Mouse (Mus musculus) embryo, embryonic 11 days (tissue): ENCODE measurements at regions not wholly inside any gene's neighbourhood (a gene's known extent, or its start where the extent isn't known, plus 50 kb on each side); places are given as distances from the start of the nearest gene placed in this dataset.

Source experiments
- DNase-seq: peaks from one replicate; pipeline ENCODE4 v3.0.0-alpha.2; 2015

DNA sequence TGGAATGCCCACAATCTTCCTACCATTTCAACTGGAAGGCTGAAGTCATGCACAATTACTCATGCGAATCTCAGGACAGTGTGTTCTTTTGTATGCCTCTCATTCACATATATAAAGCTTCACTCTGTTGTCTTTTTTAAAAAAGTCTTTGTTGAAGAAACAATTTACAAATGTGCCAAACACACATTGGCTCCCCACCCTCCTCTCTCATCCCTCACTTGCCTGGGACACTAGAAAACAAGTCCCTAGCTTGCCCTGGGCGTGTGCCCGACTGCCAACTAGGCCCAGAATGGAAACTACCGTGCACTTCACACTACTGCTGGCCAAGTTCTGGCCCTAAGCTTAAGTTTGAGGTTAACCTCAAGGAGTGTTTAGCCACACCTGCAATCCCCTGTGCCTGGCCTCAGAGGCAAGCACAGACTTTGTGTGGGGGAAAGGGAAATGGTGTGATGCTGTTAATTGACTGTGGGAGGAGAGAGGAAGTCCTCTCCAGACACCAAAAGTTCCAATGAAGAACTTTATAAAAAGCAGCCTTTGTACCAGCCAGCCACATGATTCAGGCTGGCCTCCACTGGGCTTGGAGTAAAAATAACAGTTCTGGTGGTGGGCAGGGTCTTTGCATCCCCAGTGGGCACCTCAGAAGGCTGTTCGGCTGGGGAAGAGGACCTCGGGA is 70.2 kb upstream of the Picalm start:
- no peak for DNase-seq

- peak; percentile 14 for DNase-seq
Observed at GRCm38 (mm10) chr7:90060343-90061175, 69.5 kb upstream of the Picalm start.

GRCm38 (mm10) chr7:90061701-90062100 is 68.3 kb upstream of the Picalm start:
- DNase-seq: no peak

GRCm38 (mm10) chr7:90062874-90063273 is 67.1 kb upstream of the Picalm start:
- DNase-seq: no peak

DNA sequence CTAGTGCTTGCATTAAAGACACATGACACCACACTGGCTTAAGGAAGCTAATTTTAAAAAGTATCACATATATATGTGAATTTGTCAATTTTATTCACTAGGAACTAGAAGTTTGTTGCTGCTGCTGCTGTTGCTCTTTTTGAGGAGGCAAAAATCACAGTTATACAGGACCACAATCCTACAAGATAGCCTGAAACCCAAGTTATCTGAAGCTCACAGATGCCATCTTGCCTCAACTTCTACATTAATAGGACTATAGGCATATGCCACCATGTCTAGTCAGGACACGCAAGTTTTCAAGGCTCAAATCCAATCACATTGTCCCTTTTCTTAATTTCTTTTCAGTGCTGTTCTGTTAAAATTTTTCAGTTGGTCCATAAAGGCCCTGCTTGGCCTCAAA is 65.8 kb upstream of the Picalm start:
- DNase-seq: no peak

DNA sequence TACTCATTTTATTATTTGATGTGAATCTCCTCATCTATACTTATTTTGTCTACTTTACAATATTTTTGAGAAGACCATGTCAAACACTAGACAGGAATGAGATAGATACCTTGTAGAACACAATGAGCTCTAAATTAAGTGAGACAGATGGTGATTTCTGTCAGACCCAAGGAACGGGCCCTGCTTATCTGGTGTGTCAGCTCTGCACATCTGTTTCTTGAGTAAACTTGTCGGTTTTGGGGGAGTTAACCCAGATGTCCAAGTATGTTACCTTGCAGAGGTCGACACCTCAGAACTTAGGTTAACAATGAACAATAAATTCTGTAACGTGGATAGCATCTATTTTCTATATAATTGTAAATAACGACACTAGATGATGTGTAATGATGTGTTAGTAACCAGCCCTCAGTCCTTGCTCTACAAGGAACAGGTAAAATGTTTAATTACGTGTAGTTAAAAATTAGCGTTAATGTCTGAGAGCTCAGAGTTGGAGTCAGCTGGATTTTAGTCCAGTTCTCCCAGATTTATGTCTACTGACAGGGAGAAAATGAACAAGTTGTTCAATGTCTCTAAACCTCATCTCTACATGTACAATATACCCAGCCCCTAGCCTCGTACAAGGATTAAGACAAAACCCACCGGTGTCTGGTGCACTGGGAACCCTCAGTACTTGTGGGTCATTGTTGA is 64.6 kb upstream of the Picalm start:
- no peak for DNase-seq

DNA sequence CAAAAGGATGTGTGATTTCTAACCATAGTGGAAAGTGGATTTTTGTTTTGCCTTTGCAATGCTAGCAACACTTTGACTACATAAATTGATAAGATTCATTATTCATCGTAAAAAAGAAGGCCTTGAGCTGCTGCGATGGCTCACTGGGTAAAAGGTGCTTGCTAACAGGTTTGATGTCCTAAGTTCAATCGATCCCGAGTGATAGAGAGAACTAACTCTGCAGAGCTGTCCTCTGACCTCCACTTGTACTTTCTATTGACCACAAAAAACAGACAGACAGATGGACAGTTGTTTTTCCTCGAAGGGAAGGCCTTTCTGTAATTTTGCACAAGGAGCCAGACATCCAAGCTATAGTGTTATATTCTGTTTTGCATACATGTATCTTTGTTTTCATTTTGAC is 63.7 kb upstream of the Picalm start:
- no peak for DNase-seq

DNA sequence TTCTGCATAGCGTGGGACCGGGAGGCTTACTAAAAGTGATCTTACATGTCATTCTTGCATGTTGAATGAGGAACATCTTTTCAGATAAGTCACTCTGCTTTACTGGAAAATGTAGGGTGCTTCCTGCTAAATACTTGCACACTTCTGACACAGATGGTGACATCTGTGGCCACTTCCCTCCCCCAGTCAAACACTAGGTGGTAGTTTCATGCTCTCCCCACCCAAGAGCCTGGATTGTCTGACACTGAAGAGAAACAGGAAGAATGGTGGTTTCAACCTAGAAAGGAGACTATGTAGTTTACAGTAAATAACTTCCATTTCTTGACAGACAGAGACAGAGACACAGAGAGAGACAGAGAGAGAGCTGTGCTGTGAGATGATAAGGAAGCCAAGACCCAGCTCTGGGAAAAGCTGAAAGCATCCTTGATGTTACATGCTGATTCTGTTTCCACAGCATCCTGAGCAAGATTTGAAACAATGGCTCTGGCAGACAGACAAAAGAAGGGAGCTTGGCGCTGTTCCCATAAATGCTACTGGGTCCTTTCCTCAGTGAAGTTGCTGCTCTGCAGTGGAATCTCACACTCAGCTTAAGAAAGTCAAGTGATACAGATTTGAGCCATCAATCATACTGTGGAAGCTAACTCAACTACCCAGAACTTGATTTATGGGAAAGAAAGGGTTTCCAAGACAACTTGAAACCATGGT is 61.9 kb upstream of the Picalm start:
- no peak for DNase-seq

DNA sequence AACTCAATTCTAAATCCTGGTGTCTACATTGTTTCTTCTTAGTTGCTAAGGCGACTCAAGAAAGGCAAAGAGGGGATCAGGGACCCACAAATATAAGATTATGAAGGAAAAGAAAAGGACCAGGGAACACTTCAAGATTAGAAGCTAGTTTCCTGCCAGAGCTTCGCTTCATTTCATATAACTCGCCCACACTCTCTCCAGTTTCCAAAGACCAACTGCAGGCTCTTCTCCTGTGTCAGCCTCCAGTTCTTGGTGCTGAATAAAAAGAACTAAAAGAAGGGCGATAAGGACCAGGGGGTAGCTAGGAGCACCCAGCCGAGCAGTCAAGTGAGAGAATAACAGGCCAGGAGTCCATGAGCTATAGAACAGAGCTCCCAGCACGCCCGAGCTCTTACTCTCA is 59.7 kb upstream of the Picalm start:
- no peak for DNase-seq

- DNase-seq: no peak
Observed at GRCm38 (mm10) chr7:90073865-90074264, 56.1 kb upstream of the Picalm start.

GRCm38 (mm10) chr7:90074592-90074991 is 55.4 kb upstream of the Picalm start:
- DNase-seq: no peak

GRCm38 (mm10) chr7:90077565-90077964 is 52.4 kb upstream of the Picalm start:
- no peak for DNase-seq

GRCm38 (mm10) chr7:90080083-90080772 is 49.8 kb upstream of the Picalm start:
- DNase-seq: no peak
